Mouse (Mus musculus) gastrocnemius, postnatal 14 days (tissue): ENCODE data around the gene Ctbp2. TPM values are rescaled to one million over a fixed set of nuclear protein-coding genes. Genes with fewer than 3 reads are reported as not detected.

ENCODE experiments used
- DNase-seq: peaks from one replicate; pipeline ENCODE4 v3.0.0; 2021; ENCODE audit warnings: mixed read lengths
- intact Hi-C: fragments of 180-260 bp; cut with DNase I; formaldehyde crosslinking; loops from one replicate; pipeline ENCODE4 v1.15.1; 2025; ENCODE audit warnings: low total_unique reads
- total RNA-seq, 2 experiments: library from RNA; stranded (reverse); gene quantifications; 2 replicates each; pipeline ENCODE4 v1.2.3; 2021

The Ctbp2 gene
- total RNA-seq, 2 experiments from 2014 or later, result 22.4 to 29.3 TPM

DNA sequence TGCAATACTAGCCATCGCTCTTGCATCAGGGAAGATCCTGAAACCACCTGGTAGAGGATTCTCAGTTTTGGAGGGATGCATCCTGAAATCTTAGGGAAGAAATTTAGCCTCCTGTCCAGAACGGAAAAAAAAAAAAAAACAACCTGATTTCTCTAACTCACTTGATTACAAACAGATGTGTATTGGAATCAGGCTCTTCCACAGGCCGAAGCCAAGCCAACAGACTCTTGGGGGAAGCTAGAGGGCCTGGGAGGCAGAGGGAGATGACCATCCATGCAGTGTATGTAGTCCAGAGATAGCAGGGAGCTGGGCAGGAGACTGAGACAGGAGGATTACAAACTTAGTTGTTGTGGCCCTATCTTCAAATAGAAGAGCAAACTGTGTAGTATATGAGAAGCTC, 30.0 kb downstream of the Ctbp2 start:
- intact Hi-C loops, result no loop called here
- DNase-seq, result peak; percentile 36

DNA sequence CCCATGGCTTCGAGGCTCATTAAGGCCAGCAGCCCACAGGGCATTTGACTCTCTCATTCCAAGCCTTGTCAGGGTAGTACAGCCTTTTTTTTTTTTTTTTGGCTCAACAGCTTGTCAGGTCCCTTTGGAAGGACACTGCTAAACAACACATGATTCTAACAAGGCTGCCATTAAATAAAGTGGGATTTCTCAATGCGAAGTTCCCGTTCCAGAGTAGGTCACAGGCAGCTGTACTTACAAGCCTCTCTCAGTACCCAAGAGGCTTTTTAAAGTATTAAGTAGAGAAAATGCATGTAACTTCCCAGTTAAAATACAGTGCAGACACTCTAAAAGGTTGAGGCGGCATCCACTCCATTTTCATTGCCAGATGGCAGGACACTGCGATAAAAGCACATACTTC, 30.4 kb downstream of the Ctbp2 start:
- intact Hi-C loops, result no loop called here
- DNase-seq, result no peak

DNA sequence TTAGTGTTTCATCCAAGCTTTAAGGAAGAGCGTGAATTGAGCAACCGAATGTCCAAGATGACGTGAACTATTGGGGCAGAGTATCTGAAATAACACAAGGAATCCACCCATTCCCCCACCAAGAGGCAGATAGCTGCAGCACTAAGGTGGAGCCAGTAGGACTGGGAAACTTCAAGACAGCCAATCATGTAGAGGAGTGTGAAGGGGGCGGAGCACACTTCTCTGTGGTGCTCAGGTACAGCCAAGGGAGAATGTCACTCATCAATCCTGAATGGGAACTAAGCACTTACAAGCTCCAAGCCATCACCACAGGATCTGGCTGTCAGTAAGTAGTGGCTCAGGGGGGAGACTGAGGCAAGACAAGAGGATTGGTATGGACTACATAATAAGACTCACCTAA, 33.5 kb downstream of the Ctbp2 start:
- no peak for DNase-seq
- intact Hi-C loops, result no loop called here

DNA sequence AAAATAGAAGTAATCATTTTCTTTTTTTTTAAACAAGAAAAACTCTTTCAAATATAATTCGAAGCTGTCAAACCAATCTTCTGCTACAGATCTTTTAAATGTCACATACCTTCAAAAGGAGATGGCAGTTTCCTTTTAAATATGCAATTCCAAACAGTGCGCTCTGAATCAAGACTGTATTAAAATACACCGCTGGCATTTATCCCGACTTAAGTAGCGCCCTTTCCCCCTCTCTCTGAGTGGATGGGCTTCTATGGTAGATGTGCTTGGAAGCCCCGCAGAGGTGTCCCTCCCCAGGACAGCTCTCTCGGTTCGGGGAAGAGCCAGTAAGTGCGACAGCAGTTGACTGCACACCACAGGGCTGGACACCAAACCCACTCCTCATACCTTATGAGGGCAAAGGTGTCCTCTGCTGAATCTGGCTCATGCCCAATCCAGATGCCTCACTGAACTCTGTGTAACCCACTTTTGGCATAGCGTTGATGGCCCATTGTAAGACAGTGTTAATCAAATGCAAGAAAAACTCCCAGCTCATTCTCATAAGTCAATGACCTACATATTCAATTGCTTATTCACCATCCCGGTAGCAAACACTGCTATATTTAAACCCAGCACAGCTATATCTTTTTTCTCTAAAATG, 34.4 kb downstream of the Ctbp2 start:
- no peak for DNase-seq
- intact Hi-C loops, result no loop called here

DNA sequence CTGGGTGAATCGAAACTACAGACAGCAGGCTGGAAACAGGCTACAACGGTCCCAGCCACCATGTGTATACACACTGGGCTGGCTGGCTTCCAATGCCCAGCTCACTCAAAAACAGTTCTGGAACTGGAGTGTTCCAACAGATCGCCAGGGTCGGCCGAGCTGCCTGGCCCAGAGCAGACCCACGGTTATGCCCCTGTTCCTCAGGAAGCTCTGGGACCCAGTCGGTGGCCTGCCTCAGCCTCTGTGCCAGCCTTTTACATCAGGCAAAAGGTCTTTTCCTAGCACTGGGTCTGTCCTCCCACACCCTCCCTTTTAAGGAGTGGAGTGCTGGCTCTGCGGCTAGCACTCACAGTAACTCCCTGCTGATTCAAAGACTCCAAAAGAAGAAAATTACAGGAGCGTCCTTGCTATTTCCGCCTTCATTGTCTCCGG, 35.3 kb downstream of the Ctbp2 start:
- intact Hi-C loops, result no loop called here

DNA sequence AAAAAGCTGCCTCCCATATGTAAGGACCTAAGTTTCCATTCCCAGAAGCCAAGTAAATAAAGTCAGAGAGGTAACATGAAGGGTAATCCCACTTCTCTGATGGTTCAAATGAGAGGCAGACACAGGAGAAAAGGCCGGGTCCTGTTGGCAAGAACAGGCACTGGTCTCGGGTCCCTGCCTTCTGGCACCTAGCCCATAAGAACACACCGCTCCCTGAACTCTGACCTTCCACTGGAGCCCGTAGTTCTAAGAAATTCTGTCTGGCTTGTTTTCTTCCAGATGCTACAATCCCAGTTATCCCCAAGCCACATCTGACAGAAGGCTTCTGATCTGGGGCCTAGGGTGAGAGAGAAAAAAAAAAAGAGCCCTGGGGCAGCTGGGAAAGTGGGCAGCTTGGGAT, 35.7 kb downstream of the Ctbp2 start:
- intact Hi-C loops, result no loop called here

More for the DNA sequence above, 35.3 kb downstream of the Ctbp2 start:
- peak; percentile 54 for DNase-seq

DNA sequence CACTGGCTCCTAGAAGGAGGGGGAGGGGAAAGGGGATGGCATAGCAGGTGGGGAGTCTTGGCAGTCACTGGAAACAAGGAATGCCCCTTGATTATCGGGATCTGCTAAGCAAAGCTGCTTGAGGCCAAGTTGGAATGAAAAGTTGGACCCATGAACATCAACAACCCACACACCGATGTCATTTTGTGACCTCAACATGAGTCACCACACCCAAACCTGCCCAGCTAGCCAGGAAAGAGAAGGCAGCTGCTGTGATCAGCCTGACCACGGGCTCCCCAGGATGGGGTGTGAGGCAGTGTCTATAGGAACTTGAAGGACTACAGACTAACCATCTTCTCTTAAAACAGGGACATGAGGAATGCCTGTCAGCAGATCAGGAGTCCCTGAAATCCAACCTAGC, 38.7 kb downstream of the Ctbp2 start:
- intact Hi-C loops, result no loop called here
- no peak for DNase-seq

More for the DNA sequence above, 35.7 kb downstream of the Ctbp2 start:
- DNase-seq, result no peak

DNA sequence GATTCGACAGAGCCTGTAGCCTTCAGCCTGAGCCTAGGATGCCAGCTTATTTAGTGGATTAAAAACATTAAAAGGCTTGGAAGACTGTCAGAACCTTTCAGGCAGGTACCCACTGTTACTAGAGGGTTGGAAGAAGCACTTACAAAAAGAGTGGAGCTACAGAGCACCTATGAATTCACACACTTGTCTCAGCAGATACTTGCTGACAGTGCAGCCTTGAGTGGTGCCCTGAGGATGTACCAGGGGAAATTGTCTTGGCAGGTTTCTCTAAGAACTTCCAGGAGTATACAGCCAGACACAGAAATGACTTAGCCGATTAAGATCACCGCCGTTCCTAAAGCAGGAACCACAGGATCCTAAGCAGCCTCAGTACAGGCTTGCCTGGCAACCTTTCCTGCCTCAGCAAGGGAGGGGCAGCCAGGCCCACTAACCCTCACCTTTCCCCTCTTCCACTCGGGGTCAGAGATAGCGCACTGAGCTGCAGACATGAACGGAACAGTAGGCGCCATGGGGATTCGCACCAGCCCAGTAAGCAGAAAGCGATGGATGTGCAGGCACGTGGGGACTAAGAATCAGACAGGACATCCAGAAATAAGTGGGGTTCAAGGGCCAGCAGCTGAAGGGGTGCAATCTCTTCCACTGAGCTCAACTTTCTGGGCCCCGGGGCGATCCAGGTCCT, 40.1 kb downstream of the Ctbp2 start:
- intact Hi-C loops, result no loop called here
- DNase-seq, result no peak

DNA sequence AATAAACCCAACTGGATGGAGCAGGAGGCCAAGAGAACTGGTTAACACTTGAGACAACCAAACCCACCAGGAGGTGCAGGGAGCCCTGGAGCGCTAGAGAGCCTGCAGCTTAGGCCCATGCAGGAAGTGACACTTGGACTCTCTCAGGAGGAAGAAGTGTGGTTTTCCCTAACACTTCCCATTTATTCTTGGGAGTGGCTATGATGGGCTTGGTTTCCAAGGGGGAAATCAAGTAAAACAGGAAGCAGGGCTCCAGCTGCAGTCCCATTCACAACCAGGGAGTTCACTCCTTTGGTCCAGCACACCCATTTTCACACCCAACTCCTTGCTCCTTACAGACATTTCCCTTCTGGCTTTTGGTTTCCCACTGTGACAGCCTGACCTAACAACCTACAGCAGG, 45.2 kb downstream of the Ctbp2 start:
- DNase-seq, result no peak
- intact Hi-C loops, result no loop called here

DNA sequence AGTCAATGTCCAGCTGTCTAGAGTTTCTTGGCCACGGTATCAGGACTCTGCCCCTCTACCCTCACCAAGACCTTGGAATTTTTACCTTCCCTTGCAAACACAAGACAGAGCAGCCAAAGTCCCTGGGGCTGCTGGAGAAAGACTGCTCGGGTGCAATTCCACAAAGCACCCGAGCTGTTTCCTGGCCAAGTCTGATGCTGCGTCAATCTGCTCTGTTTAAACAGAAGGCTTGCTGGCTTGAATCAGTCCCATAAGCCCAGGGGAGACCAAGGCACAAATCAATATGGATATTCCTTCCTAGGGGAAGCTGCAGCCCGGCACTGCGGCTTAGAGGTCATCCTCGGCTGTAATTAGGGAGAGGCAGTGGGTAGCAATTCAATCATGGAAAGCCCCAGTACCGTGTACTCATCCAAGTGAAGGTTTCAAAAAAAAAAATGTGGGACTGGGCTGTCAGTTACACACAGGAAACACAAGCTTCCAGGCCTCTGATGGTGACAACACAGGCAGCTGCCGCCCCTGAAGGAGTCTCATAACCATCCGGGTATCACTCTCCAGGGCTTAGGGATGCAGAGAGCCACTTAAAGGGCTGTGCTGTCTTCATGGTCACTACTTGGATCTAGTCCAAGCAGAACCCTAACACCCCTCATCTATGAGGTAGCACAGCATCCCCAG, 49.6 kb downstream of the Ctbp2 start:
- no peak for DNase-seq
- intact Hi-C loops, result no loop called here

DNA sequence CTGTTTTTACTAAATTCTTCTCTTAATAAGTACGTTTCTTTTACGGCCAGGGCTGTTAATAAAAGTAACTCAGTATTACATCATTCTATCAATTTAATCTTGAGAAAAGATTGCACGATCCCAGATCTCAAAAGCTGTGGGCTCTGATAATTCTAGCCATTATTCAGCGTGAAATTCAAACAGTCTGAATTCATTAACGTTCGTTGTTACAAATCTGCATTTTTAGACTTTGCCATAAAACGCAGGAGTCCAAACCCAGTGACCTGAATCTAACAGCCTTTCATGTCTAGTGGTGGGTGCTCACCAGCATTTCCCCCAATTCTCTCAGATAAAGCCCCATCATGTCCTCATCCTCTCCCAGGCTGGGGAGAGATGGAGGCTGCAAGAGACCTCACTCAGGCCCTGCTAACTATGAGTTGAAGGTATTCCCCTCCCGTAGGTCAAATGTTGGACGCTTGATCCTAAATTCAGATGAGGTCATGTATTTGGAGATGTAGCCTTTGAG, 51.0 kb downstream of the Ctbp2 start:
- intact Hi-C loops, result no loop called here
- no peak for DNase-seq

DNA sequence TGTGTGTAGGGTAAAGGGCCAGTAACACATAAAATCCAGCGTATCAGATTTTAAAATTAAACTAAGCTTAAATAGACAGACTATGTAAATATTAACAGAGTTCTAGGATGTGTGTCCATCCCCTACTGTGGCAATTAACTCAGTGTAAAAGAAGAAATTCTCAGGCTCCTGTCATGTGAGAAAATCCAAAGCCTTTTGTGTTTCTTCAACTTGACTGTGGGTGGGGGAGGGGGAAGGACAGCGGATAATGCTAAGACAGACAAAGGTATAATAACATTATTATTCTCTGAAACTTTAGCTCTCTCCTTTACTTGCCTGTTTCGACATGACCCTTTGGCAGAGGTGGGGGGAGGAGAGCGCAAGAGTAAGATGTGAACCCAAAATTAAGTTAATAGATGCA, 51.6 kb downstream of the Ctbp2 start:
- DNase-seq, result no peak
- intact Hi-C loops, result no loop called here

DNA sequence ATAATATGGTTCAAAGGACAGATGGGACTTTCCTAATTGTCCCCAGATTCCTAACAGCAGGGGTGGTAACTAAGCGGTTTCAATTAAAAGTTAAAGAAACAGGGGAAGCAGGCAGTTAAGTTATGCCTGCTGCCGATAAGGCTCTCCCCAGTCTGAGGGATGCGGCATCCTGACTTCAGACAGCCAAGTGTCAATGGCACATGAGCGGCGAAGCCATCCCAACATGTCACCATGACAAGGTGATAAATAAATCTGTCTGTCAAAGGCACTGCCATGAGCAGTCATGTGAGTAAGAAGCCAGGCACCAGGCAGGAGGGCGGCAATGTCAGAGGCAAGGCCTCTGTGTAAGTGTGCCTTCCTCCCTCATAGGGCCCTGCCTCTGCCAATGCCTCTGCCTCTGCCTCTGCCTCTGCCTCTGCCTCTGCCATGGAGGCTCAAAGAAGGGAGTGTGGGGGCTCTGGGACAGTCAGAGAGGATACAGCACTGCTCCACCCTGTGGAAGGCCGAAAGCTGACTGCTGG, 56.8 kb downstream of the Ctbp2 start:
- DNase-seq, result no peak
- intact Hi-C loops, result no loop called here

DNA sequence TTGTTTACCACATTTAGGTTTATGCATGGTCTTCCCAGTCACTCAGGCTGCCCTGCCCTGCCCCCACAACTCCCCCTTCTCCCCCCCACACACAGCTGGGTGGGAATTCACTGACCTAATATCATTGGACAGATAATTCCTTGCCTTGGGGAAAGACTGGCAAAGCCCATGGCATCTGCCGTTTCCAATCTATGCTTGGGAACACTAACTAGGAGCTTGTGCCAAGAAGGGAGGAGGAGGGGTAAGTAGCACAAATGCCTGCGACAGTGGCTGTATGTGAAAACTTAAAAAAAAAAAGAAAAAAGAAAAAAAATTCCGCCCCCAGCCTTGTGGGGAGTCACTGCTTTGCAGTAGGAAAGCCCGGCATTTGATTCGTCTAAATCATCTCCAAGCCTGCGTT, 57.4 kb downstream of the Ctbp2 start:
- DNase-seq, result no peak
- intact Hi-C loops, result no loop called here

DNA sequence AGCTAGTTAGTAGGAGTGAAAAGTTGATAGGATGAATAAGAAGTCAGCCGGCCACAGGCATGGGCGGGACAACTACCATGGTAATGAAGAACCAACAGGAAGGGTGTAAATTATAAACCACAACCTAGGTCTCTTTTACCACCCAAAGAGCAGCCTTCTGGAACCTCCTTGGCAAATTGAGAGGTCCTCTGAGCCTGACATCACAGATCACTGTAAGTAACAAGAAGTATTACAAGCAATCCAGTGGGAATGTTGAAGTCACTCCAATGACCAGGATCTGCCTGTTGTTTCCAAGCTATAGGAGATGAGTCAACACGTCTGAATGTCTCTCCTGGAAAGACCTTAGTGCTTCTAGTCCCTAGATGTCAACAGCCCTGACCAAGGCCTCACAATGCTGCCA, 62.1 kb downstream of the Ctbp2 start:
- no peak for DNase-seq
- intact Hi-C loops, result no loop called here

DNA sequence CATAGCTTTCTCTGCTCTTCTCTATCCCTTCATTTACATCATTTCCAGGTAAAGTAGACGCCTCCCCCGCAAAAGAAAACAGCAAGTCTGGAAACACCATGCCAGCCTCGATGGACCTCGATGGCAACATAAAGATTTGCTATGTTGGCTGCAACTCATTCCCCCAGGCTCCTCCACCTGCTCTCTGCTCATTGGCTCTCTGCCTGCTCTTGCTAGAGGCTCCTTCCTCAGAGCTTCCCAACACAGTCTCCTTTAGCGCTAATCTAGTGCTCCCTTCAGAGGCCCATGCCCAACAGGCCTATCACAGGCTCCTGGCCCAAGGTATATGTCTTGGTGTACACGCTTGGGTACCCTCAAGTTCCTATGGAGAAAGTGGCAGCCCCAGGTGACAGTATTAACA, 64.0 kb downstream of the Ctbp2 start:
- DNase-seq, result no peak
- intact Hi-C loops, result no loop called here

DNA sequence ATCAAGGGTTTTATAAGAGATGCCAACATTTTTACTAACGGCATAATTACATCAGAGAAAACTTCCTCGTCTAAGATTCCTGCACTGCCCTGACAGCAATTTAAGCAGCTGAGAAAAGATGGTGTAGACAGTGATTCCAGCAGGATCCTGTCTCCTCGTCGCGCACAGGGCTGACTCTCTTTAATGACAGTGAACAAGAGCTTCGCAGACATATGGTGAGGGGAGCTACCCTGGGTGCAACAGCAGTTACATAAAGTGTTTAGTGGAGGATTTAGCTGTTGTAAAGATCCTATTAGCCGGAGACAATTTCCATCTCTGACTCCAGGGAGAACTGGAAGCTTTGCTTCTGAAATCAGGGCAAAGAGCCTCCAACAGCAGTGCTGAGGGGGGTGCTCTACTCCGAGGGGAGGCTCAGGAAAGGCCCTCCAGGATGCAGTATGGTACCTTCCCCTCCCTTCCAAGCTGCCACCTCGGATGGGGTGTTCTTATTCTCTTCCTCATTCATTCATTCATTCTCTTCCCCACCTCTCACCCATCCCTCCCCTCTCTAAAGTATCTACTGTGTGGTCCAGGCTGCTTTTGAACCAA, 64.5 kb downstream of the Ctbp2 start:
- intact Hi-C loops, result loop anchor here (5.0 kb wide), 1 partner anchor 63 kb away; the partner anchor contains the start of genes Ctbp2 and Fgfr2
- no peak for DNase-seq

DNA sequence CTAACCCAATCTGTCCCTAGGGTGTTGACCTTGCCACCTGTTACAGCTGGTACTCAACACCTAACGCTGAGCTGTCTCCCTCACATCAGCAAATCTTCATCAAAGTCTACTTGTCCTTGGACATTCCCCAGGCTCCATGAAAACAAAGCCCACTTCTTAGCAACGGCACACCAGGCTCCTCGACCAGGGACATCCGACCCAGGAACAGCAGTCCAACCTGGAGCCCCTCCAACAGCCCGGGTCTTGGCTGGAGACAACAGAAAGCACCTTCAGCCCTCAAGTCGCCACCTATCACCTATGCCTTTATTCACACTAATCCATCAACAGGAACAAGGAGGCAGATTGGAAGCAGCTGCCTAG, 65.0 kb downstream of the Ctbp2 start:
- DNase-seq, result peak; percentile 83
- intact Hi-C loops, result loop anchor here (5.0 kb wide), 1 partner anchor 63 kb away; the partner anchor contains the start of genes Ctbp2 and Fgfr2

DNA sequence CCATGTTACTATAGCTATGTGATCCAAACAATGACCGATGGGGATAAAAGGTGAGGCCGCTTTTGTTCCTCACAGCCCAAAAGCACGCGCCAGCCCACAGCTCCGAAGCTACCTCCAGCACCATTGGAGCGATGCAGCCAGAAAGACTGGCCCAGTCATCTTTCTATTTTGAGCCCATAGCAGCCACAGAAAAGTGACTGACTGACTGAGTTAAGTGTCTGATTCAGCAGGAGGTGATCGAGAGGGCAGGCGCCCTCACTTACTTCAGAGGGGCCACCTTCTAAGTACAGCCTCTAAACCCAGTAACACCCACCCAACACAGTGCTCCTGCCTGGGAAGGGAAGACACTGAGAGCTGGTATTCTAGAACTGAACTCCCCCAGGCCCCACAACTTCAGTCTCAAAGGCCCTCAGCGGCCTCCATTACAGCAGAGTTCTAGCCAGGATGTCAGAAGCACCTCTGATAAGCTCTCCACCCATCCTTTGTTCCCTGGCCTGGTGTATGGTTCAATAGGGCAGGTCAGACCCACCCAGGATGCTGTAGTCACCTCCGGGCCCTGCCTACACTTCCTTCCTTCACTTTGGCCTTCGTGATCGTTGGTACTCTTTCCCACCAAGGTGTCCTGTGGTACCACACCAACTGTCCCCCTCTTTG, 65.5 kb downstream of the Ctbp2 start:
- intact Hi-C loops, result loop anchor here (5.0 kb wide), 1 partner anchor 64 kb away; the partner anchor contains the start of genes Ctbp2 and Fgfr2
- DNase-seq, result no peak
